Mouse (Mus musculus) limb, embryonic 15.5 days (tissue): Measurements from ENCODE around the gene Nop10. TPM values are rescaled to one million over a fixed set of nuclear protein-coding genes. Genes with fewer than 3 reads are reported as not detected.
A peak's percentile ranks its signal among the peaks of the same experiment; 100 is the strongest.

ENCODE experiments used
- ATAC-seq: fragments of 200-750 bp; cut with Nextera tagmentation; 2 replicates; pipeline ENCODE4 v1.8.0; 2017; ENCODE audit warnings: low read depth, moderate TSS enrichment; ENCODE audit not compliant: insufficient number of reproducible peaks, low FRiP score, low TSS enrichment
- H3K27ac ChIP-seq: fragments of 300-500 bp; sonication (generic); 2 replicates; pipeline ENCODE4 v1.5.1; 2015; ENCODE audit warnings: moderate library complexity, mild to moderate bottlenecking, inconsistent platforms
- H3K27me3 ChIP-seq: fragments of 300-500 bp; sonication (generic); 2 replicates; pipeline ENCODE4 v1.6.1; 2015; ENCODE audit warnings: inconsistent platforms
- H3K36me3 ChIP-seq: fragments of 300-500 bp; sonication (generic); 2 replicates; pipeline ENCODE4 v1.6.1; 2015; ENCODE audit warnings: inconsistent platforms
- H3K4me1 ChIP-seq: fragments of 300-500 bp; sonication (generic); 2 replicates; pipeline ENCODE4 v1.6.1; 2015; ENCODE audit warnings: inconsistent platforms
- H3K4me2 ChIP-seq: fragments of 300-500 bp; sonication (generic); 2 replicates; pipeline ENCODE4 v1.6.1; 2015; ENCODE audit warnings: mild to moderate bottlenecking, inconsistent platforms
- H3K4me3 ChIP-seq: fragments of 300-500 bp; sonication (generic); 2 replicates; pipeline ENCODE4 v1.5.1; 2015; ENCODE audit warnings: mild to moderate bottlenecking, inconsistent platforms
- H3K9ac ChIP-seq: fragments of 300-500 bp; sonication (generic); 2 replicates; pipeline ENCODE4 v1.6.1; 2015; ENCODE audit warnings: inconsistent platforms
- H3K9me3 ChIP-seq: fragments of 300-500 bp; sonication (generic); 2 replicates; pipeline ENCODE4 v1.6.1; 2016; ENCODE audit warnings: inconsistent platforms
- WGBS: fragments of 180-500 bp; shearing (Covaris S2); methylation state at CpG from one replicate; pipeline ENCODE4 v1.1.7; 2015; 5-methylcytosine and 5-hydroxymethylcytosine counted together
- polyA plus RNA-seq: library from polyadenylated mRNA; unstranded; fragments of >200 nt; fragmentation: Nextera tagmentation; extraction: Ambion mirVana; gene quantifications from 2 replicates; pipeline ENCODE4 v1.2.1, GENCODE M21; 2015

Gene Nop10
- 185 and 207 TPM in 2 replicates for polyA plus RNA-seq

DNA sequence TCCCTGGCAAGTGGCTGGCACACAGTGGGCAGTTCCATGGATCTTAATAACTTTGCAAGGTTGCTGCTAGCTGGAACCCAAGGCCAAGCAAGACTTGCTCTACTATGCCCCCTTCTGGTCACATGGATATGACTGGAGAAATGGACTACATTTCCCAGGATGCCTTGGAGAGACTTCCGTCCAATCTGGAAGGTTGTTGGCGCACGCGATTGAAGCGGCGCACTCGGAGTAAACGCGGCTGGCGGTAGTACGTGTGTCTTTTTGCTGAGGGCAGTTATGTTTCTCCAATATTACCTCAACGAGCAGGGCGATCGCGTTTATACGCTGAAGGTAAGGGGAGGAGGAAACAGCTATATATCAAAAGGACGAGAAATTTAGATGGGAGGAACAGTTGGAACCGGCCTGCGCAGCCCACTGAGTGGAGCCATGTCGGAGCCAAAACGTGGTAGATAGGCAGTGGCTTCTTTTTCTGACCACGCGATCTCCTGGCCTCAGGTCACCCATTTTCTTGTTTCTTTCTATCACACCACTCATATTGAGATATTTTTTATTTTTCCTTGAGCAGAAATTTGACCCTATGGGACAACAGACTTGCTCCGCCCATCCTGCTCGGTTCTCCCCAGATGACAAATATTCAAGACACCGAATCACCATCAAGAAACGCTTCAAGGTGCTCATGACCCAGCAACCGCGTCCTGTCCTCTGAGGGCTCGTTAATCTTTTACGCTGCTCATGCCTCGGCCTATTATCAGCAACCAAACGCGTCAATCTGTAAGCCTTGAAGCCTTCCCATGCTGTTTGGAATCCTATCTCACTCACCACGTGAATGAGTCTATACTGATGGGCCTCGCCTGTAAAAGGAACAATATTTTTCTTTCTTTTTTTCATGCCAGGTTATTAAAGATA is at the start of gene Nop10:
TSS of gene Nop10 (plus strand) at position 179 of the 906 bp plus-strand sequence.
- H3K4me1 ChIP-seq: peaks cover 21% of the 10 kb centered on the region
- under 1% methylated on average over 36 of the region's 36 CpGs for WGBS
- peak within 1 kb of the TSS; percentile 54 for H3K9ac ChIP-seq
- no peaks in the 10 kb centered on the region for H3K9me3 ChIP-seq
- ATAC-seq: peak; percentile 50; the same call in 1 of the 2 replicates
- peak within 1 kb of the TSS; percentile 81 for H3K27ac ChIP-seq
- H3K36me3 ChIP-seq: 0 out of 2 replicates have a peak, but pooled peaks cover 2% of the 10 kb centered on the region
- peak within 1 kb of the TSS; percentile 61 for H3K4me2 ChIP-seq
- peak within 1 kb of the TSS; percentile 65 for H3K4me3 ChIP-seq
- H3K27me3 ChIP-seq: no peaks in the 10 kb centered on the region

DNA sequence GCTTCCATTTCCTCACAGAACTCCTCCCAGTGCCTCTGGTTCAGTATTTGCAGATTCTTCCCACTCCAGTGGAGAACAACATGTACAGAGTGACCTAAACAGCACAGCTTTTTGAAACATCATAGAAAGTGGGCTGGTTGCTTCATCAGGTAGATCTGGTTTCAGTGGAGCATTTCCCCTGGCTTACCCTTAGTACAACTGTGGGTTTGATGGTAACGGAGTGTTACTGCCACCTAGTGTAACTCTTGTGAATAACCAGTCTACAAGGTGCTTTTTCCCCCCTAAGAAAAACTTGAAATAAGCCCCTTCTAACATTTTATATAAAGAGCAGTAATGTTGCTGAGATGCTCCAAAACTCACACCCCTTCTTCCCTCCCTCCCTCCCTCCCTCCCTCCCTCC is 45.7 kb upstream of the Nop10 start:
- no peak overlapping the region for H3K9ac ChIP-seq
- no peak for ATAC-seq
- no peak overlapping the region for H3K27ac ChIP-seq
- no peaks in the 10 kb centered on the region for H3K9me3 ChIP-seq
- H3K4me3 ChIP-seq: no peak overlapping the region
- WGBS: 3% methylated on average over 1 of the region's 1 CpGs
- no peaks in the 10 kb centered on the region for H3K4me1 ChIP-seq
- H3K4me2 ChIP-seq: no peak overlapping the region
- no peaks in the 10 kb centered on the region for H3K27me3 ChIP-seq
- no peaks in the 10 kb centered on the region for H3K36me3 ChIP-seq

DNA sequence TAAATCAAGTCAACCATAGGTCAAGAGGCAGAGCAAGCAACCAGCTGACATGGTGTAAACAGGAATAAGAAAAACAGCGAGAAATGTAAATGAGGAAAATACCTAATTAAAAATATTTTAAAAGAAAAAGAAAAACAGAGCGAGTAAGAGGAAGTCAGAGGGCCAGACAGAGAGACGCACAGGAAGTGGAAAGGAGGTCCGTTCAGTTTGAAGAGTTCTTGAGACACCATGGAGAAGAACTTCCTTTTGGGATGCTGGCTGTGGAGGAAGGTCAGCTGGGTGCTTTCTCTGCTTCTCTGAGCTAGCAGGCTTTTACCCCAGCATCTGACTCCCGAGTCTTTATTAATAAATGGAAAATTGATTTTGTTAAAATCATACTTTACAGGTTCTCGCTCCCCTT is 44.1 kb upstream of the Nop10 start:
- Histone ChIP-seq H3K36me3 (no peaks in the 10 kb centered on the region), H3K4me1 (no peaks in the 10 kb centered on the region), H3K9me3 (no peaks in the 10 kb centered on the region), H3K9ac (no peak overlapping the region), H3K4me3 (no peak overlapping the region), H3K27ac (no peak overlapping the region), H3K4me2 (no peak overlapping the region), H3K27me3 (no peaks in the 10 kb centered on the region)
- WGBS: 72% methylated on average over 6 of the region's 6 CpGs
- no peak for ATAC-seq

DNA sequence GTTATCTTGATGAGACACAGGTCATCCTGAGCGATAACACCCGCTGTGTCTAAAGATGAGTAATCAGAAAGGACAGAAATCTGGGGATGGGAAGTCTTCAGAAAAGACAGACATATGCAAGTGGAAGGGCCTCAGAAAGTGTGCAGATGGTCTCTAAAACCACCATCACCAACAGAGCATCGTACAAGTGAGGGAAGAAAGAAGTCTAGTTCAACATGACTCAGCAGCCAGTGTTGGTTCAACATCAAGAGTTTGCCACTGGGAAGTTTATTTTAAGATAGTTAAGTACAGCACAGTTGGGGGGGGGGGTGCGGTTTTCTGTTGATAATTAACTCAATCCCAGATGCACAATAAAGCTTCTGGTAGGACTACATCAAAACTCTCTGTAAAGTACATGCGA is 40.8 kb upstream of the Nop10 start:
- H3K4me1 ChIP-seq: no peaks in the 10 kb centered on the region
- H3K9ac ChIP-seq: no peak overlapping the region
- H3K27me3 ChIP-seq: no peaks in the 10 kb centered on the region
- no peak for ATAC-seq
- no peak overlapping the region for H3K4me3 ChIP-seq
- no peak overlapping the region for H3K4me2 ChIP-seq
- no peak overlapping the region for H3K27ac ChIP-seq
- H3K36me3 ChIP-seq: no peaks in the 10 kb centered on the region
- no peaks in the 10 kb centered on the region for H3K9me3 ChIP-seq
- 83% methylated on average over 5 of the region's 5 CpGs for WGBS

DNA sequence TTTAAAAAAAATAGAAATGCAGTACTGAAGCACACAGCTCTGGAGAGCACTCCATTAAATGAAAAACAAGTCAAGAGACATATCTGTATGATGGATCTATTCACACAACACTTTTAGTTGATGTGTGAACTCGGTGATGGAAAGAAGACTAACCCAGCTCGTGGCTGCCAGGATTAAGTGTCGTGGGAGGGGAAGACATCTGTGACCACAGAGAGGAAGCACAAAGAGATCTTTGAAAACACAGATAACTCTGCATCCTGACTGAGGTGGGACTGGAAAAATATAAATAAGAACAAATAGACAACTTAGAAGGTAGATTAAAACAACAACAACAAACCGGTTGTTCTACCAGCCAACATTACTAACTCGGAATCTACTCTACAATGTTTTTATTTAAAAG is 39.1 kb upstream of the Nop10 start:
- no peaks in the 10 kb centered on the region for H3K4me1 ChIP-seq
- no peak overlapping the region for H3K27ac ChIP-seq
- H3K36me3 ChIP-seq: no peaks in the 10 kb centered on the region
- no peaks in the 10 kb centered on the region for H3K27me3 ChIP-seq
- H3K9me3 ChIP-seq: no peaks in the 10 kb centered on the region
- no peak for ATAC-seq
- H3K9ac ChIP-seq: no peak overlapping the region
- WGBS: 70% methylated on average over 5 of the region's 5 CpGs
- no peak overlapping the region for H3K4me2 ChIP-seq
- H3K4me3 ChIP-seq: no peak overlapping the region

DNA sequence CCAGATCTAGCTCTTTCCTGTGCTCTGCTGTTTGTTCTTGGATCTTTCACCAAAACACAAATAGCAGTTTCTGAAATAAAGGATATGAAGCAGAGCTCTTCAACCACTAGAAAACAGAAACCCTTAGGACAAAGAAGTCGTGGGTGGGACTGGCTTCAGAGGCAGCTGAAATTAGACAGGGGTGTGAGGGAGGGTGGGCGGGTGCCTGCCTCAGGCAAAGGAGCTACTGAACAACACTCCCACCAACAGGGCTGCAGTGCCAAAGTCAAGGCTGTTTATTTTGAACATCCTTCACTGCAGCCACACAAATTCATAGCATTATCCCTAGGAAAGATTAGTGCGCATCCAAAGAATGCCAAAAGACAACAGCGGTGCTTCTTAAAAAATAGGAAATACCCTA is 37.4 kb upstream of the Nop10 start:
- Histone ChIP-seq H3K4me1 (no peaks in the 10 kb centered on the region), H3K27ac (no peak overlapping the region), H3K4me2 (no peak overlapping the region), H3K9ac (no peak overlapping the region), H3K27me3 (no peaks in the 10 kb centered on the region), H3K36me3 (no peaks in the 10 kb centered on the region), H3K4me3 (no peak overlapping the region), H3K9me3 (no peaks in the 10 kb centered on the region)
- WGBS: 53% methylated on average over 4 of the region's 4 CpGs
- no peak for ATAC-seq

DNA sequence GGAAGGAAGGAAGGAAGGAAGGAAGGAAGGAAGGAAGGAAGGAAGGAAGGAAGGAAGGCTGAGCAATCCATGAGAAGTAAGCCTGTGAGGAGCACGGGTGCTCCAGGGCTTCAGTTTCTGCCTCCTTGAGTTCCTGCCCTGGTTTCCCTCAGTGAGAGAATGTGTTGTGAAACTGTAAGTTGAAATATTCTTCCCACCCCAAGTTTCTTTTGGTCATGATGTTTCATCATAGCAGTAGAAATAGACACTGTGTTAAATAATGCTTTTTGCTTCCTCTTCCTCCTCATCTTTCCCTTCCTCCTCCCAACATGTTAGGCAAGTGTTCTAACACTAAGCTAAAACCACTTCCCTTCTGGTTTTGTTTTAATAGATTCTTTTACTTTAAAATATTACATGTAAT is 29.1 kb upstream of the Nop10 start:
- H3K36me3 ChIP-seq: no peaks in the 10 kb centered on the region
- H3K4me2 ChIP-seq: no peak overlapping the region
- H3K4me3 ChIP-seq: no peak overlapping the region
- ATAC-seq: no peak
- WGBS: 93% methylated on average over 1 of the region's 1 CpGs
- H3K9ac ChIP-seq: no peak overlapping the region
- H3K9me3 ChIP-seq: no peaks in the 10 kb centered on the region
- H3K27ac ChIP-seq: no peak overlapping the region
- H3K4me1 ChIP-seq: no peaks in the 10 kb centered on the region
- no peaks in the 10 kb centered on the region for H3K27me3 ChIP-seq

DNA sequence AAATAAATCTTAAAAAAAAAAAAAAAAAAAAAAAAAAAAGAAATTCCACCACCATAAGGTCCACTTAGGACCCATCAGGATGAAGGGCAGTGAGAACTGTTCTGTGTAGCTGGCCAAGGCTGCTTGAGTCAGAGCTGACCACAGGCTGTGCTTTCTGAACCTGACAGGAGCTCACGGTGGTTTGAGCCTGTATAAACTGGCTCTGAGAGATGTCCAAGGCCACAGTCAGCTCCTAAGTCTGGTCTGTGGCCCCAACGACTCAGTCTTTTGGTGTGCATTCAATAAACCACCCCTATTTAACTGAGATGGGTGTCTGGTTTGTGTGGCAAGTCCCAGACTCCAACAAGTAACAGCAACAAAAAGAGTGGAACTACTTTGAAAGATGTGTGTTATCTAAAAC is 25.1 kb upstream of the Nop10 start:
- Histone ChIP-seq H3K9me3 (no peaks in the 10 kb centered on the region), H3K4me2 (no peak overlapping the region), H3K27ac (no peak overlapping the region), H3K4me1 (peaks cover 16% of the 10 kb centered on the region), H3K9ac (no peak overlapping the region), H3K27me3 (no peaks in the 10 kb centered on the region), H3K4me3 (no peak overlapping the region), H3K36me3 (no peaks in the 10 kb centered on the region)
- 86% methylated on average over 2 of the region's 2 CpGs for WGBS
- no peak for ATAC-seq

DNA sequence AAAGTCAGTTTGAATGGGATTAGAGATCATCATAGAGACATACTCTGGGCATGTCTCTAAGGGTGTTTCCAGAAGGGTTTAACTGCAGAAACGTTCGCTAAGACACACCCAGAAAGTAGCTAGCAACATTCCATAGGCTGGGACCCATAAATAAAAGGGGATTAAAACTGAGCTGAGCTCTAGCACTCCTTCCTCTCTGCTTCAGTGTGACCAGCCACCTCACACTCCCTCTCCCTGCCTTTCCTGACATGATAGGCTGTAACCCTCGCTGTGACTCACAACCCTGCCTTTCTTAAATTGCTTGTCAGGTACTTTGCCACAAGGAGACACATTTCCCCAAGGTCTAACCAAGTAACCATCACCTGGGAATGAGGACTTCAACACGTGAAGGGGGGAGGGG is 23.7 kb upstream of the Nop10 start:
- 6% methylated on average over 4 of the region's 4 CpGs for WGBS
- Histone ChIP-seq H3K9ac (no peak overlapping the region), H3K27ac (no peak overlapping the region), H3K4me1 (peaks cover 16% of the 10 kb centered on the region), H3K36me3 (no peaks in the 10 kb centered on the region), H3K4me2 (no peak overlapping the region), H3K4me3 (no peak overlapping the region), H3K9me3 (no peaks in the 10 kb centered on the region), H3K27me3 (no peaks in the 10 kb centered on the region)
- ATAC-seq: no peak

DNA sequence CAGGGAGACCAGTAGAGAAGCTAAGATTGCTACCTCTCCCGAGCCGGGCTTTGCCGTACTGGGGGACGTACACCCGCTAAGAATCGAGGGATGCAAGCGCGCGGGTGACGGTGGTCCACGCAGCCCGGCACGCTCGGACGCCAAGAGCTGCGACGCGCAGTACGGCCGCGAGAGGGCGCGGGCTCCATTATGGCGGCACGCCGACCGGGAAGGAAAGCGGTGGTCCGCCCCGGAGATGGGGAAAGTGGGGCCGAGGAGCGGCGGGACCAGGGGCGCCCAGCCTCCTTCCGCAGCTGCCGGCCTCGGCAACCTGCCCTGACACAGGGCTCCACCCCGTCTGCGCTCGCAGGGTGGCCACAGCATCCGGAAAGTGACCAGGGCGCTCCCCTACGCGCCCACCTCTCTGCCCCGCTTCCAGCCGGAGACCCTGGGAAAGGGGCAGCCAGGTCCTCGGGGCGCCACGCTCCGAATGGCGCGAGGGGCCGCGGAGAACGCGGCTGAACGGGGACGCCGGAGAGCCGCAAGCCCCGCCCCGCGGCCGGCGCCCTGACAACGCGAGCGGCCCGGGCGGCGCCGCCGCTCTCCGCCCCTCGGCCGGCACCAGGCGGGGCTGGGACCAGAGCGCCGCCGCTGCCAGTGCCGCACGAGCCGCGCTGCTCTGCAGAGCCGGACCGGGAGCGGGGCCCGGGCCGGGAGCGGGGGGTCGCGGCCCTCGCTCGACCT is 22.4 kb upstream of the Nop10 start, which contains the start of gene Lpcat4:
TSS of gene Lpcat4 (plus strand) at position 257 of the 723 bp plus-strand sequence.
- Histone ChIP-seq H3K4me3 (peak within 1 kb of the TSS; percentile 85), H3K9ac (peak within 1 kb of the TSS; percentile 66), H3K27me3 (no peaks in the 10 kb centered on the region), H3K36me3 (peaks cover 6% of the 10 kb centered on the region; the same call in 1 of the 2 replicates), H3K9me3 (no peaks in the 10 kb centered on the region), H3K4me2 (peak within 1 kb of the TSS; percentile 93), H3K4me1 (peaks cover 16% of the 10 kb centered on the region), H3K27ac (peak within 1 kb of the TSS; percentile 94)
- peak; percentile 82 for ATAC-seq
- under 1% methylated on average over 70 of the region's 94 CpGs for WGBS

DNA sequence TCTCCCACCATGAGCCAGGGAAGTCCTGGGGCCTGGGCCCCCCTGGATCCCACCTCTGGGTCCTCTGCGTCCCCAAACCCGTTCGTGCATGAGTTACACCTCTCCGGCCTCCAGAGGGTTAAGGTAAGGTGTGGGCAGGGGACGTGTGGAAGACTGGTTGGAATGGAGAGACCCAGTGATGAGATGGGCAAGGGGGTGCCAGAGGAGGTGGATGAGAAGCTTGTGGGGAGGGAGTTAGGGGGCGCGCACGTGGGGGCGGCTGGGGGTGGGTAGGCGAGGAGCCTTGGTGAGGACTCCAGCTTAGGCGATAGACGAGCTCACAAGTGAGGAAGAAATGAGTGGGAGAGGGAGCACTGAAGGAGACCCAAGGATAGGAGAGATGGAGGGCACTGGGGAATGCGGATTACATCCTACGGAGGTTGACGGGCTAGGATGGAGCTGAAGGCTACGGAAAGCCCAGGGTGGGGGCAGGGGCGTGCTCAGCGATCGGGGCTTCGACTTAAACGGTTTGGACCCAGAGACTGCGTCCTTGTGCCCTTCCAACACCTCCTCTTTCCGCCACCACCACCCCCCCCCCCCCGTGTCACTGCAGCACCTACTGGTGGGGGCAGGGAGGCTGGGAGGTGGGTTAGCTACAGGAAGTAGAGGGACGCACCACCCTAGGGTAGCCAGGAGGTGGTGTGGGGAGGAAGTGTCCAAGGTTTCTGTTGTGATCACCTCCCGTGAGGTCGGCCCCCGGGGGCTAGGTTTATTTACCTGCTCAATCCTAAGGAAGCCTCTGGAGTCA is 21.6 kb upstream of the Nop10 start:
- WGBS: under 1% methylated on average over 28 of the region's 28 CpGs
- 0 out of 2 replicates have a peak, but pooled peaks have one; percentile 27 for ATAC-seq
- Histone ChIP-seq H3K36me3 (peaks cover 11% of the 10 kb centered on the region; the same call in 1 of the 2 replicates), H3K9me3 (no peaks in the 10 kb centered on the region), H3K4me3 (peak overlapping the region; percentile 85), H3K27me3 (no peaks in the 10 kb centered on the region), H3K9ac (peak overlapping the region; percentile 66), H3K4me1 (peaks cover 16% of the 10 kb centered on the region), H3K27ac (peak overlapping the region; percentile 94), H3K4me2 (peak overlapping the region; percentile 93)
